Mouse (Mus musculus) heart, adult 2 months (tissue): ENCODE results near the gene Wwc2.

Source experiments
- CTCF ChIP-seq: fragments of 200-600 bp; IDR thresholded peaks from 2 replicates; pipeline ENCODE4 v1.8.1; 2022; ENCODE audit warnings: antibody characterized with exemption, mild to moderate bottlenecking, moderate library complexity
- EP300 ChIP-seq: fragments of 200-500 bp; IDR thresholded peaks from 2 replicates; pipeline ENCODE4 v1.6.1; 2011; ENCODE audit warnings: low read depth, low read length, control low read depth; ENCODE audit not compliant: insufficient read depth
- POLR2A ChIP-seq: fragments of 200-500 bp; IDR thresholded peaks from 2 replicates; pipeline ENCODE4 v1.6.1; 2011; ENCODE audit warnings: mild to moderate bottlenecking, low read depth, low read length, control low read depth; ENCODE audit not compliant: insufficient read depth

- no peak for TF ChIP-seq CTCF
- TF ChIP-seq POLR2A: no peak
- TF ChIP-seq EP300: no peak
Measured at GRCm38 (mm10) chr8:47888841-47889570, 101.7 kb downstream of the Wwc2 start.
